Mouse (Mus musculus) spleen, adult 2 months (tissue): Measurements from ENCODE around the gene Zfp282.

Experiments used
- CTCF ChIP-seq: fragments of 200-500 bp; IDR thresholded peaks from 2 replicates; pipeline ENCODE4 v1.5.1; 2011; ENCODE audit warnings: mild to moderate bottlenecking, inconsistent platforms; ENCODE audit not compliant: insufficient read depth, insufficient read length, insufficient replicate concordance; ENCODE audit errors: extremely low read depth
- POLR2A ChIP-seq: fragments of 200-500 bp; IDR thresholded peaks from 2 replicates; pipeline ENCODE4 v1.6.1; 2011; ENCODE audit warnings: low read depth, low read length, inconsistent platforms

- TF ChIP-seq CTCF (no peak), POLR2A (no peak)
These were observed 65.5 kb downstream of the Zfp282 start for GRCm38 (mm10) chr6:47942461-47942860.
